Mouse (Mus musculus) small intestine, adult 2 months (tissue): ENCODE results near the gene Bcat1. TPM values are rescaled to one million over a fixed set of nuclear protein-coding genes. Genes with fewer than 3 reads are reported as not detected.

ENCODE experiments used
- H3K27ac ChIP-seq: fragments of 200-500 bp; 2 replicates; pipeline ENCODE4 v1.5.1; 2012; ENCODE audit warnings: low read depth, low read length, control low read depth, inconsistent platforms; ENCODE audit not compliant: insufficient read depth
- H3K27me3 ChIP-seq: fragments of 200-500 bp; 2 replicates; pipeline ENCODE4 v1.6.1; 2012; ENCODE audit warnings: mild to moderate bottlenecking, moderate library complexity, low read length, inconsistent platforms; ENCODE audit not compliant: control insufficient read depth, insufficient read depth
- H3K36me3 ChIP-seq: fragments of 200-500 bp; 2 replicates; pipeline ENCODE4 v1.6.1; 2012; ENCODE audit warnings: mild to moderate bottlenecking, low read length, control low read depth, inconsistent platforms; ENCODE audit not compliant: control insufficient read depth, insufficient read depth
- H3K4me1 ChIP-seq: fragments of 200-500 bp; 2 replicates; pipeline ENCODE4 v1.6.1; 2012; ENCODE audit warnings: low read length, inconsistent platforms, mixed read lengths; ENCODE audit not compliant: control insufficient read depth, insufficient read depth, insufficient read length
- H3K4me3 ChIP-seq: fragments of 200-500 bp; 2 replicates; pipeline ENCODE4 v1.5.1; 2012; ENCODE audit warnings: low read depth, mild to moderate bottlenecking, control low read depth, inconsistent platforms, low read length, moderate library complexity
- CTCF ChIP-seq: fragments of 200-500 bp; IDR thresholded peaks from 2 replicates; pipeline ENCODE4 v1.5.1; 2012; ENCODE audit warnings: low read depth, mild to moderate bottlenecking, control low read depth, inconsistent platforms, low read length, moderate library complexity, mixed read lengths; ENCODE audit not compliant: insufficient replicate concordance, insufficient read length; ENCODE audit errors: extremely low read depth
- POLR2A ChIP-seq: fragments of 200-500 bp; IDR thresholded peaks from 2 replicates; pipeline ENCODE4 v1.6.1; 2012; ENCODE audit warnings: low read depth, mild to moderate bottlenecking, control low read depth, inconsistent platforms, low read length, moderate library complexity
- WGBS: fragments of 180-500 bp; shearing (Covaris S2); methylation state at CpG from one replicate; pipeline ENCODE4 v1.1.7; 2018; 5-methylcytosine and 5-hydroxymethylcytosine counted together
- polyA plus RNA-seq: library from polyadenylated mRNA; depleted of rRNA; stranded (reverse); fragments of >200 nt; gene quantifications from 2 replicates; pipeline ENCODE4 v1.2.3, GENCODE M21; 2012

Gene Bcat1
- polyA plus RNA-seq, 1 experiment, result 0.22 TPM

DNA sequence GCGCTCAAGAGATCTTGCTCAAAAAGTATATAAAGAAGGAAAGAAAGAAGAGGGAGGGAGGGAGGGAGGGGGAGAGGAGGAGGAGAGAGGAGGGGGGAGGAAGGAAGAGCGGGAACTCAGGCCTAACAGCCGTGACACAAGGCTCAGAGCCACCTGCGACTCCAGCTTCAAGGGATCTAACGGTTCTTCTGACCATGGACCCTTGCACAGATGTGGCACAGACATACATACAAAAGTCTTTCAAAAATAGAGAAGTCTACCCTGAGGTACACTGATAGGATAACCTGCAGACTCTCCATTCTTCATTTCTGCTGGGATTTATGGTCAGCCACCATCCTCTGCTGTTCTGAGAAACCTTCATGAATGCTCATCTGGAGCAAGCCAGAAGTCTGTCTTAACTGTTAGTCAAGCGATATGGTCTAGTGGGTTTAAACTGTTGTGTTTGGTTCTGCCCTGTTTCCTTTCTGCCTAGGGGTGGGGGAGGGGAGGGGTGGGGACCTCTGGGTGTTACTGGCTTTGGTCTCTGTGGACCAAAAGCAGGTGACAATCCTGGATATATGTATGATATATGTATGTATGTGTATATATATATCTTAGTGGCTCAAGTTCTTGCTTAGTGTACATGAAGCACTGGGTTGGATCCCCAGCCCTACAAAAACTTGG lies 14.3 kb upstream of the Bcat1 start:
- no peak overlapping the region for H3K4me3 ChIP-seq
- no peaks in the 10 kb centered on the region for H3K27me3 ChIP-seq
- TF ChIP-seq CTCF (no peak), POLR2A (no peak)
- no peaks in the 10 kb centered on the region for H3K4me1 ChIP-seq
- H3K27ac ChIP-seq, result no peak overlapping the region
- 76% methylated on average over 6 of the region's 6 CpGs for WGBS
- H3K36me3 ChIP-seq, result no peaks in the 10 kb centered on the region

GRCm38 (mm10) chr6:145089373-145089772 lies 13.4 kb upstream of the Bcat1 start:
- Histone ChIP-seq H3K36me3 (no peaks in the 10 kb centered on the region), H3K4me3 (no peak overlapping the region), H3K27ac (no peak overlapping the region), H3K4me1 (no peaks in the 10 kb centered on the region), H3K27me3 (no peaks in the 10 kb centered on the region)
- WGBS, result 68% methylated on average over 4 of the region's 4 CpGs
- TF ChIP-seq POLR2A (no peak), CTCF (no peak)

DNA sequence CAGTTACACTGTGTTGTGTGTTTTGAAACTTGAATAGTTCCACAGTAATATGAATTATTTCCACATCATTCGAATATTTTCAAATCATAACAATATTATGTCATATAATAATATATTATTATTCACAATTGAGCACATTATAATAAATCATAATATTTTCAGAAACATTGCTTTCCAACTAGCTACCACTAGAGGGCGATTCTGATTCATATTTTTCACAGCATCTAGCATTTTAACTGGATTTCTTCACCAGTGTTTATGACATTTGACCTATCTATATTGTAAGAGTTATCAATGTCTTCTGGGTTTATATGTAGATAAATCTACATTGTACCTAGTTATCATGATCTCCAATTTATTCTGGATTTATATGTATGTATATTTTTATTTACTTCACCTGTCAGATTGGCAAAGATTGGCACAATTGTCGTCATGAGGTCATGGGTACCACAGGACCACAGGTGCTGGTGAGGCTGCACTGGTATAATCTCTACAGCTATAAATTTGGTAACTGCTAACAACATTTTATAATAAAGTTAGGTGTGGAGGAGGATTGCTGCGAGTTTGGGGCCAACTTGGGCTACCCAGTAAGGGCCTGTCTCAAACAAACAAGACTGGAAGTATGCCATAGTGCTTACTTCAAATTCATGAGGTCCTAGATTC lies 12.6 kb upstream of the Bcat1 start:
- Histone ChIP-seq H3K4me3 (no peak overlapping the region), H3K4me1 (no peaks in the 10 kb centered on the region), H3K36me3 (no peaks in the 10 kb centered on the region), H3K27ac (no peak overlapping the region), H3K27me3 (no peaks in the 10 kb centered on the region)
- TF ChIP-seq CTCF (peak; percentile 28; the same call in 1 of the 2 replicates), POLR2A (no peak)
- 43% methylated on average over 4 of the region's 4 CpGs for WGBS

DNA sequence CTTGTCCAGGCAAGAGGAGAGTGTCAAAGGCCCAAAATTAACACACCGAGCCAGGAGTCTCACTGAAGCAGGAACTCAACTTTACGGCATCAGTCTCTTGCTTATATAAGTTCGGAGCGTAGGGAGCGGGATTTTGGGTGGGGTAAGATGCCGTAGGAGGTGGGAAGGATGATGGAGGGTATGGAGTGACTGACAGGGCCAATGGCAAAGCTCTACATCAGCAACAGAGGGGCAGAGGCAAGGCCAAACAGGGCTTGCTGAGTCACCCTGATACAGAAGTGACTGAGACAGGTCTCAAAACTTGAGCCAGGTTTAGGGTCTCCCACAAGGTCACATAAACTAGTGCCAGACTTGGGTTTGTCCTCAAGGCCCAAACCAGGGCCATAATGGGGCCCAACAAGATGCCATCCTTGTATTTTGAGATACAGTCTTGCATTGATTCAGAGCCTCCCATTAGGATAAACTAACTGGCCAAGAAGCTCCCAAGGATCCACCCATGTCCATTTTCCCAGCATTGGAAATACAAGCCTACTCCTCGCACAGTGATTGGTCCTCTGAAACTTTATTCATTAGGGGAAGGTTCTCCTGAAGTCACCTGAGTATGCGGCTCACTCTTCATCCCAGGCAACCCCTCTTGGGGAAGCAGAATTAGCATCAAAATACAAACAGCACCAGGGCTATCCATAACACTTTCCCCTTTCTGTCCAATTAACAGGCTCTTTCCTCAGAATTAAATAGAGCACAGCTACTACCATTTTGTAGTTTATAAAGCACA lies 8.5 kb upstream of the Bcat1 start:
- Histone ChIP-seq H3K27ac (no peak overlapping the region), H3K4me3 (no peak overlapping the region), H3K27me3 (no peaks in the 10 kb centered on the region), H3K36me3 (no peaks in the 10 kb centered on the region), H3K4me1 (no peaks in the 10 kb centered on the region)
- WGBS, result 89% methylated on average over 8 of the region's 8 CpGs
- TF ChIP-seq CTCF (no peak), POLR2A (no peak)

DNA sequence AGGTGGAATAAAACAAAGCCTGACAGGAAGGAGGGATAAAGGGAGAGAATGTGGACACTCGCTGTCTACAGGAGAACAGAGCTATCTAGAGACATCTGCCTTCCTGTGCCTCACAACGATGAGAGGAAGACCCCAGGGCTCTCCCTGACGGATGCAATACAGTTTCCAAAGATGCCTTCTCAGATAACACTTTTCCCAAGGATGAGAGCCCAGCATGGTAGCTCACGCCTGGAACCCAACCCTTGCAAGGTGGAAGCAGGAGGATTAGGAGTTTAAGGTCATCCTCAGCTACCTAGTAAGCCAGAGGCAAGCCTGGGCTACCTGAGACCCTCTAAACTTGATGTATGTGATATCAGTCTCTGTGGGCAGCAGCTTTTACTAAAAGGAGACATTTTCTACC lies 5.7 kb upstream of the Bcat1 start:
- no peaks in the 10 kb centered on the region for H3K36me3 ChIP-seq
- no peak overlapping the region for H3K4me3 ChIP-seq
- 64% methylated on average over 4 of the region's 4 CpGs for WGBS
- no peaks in the 10 kb centered on the region for H3K27me3 ChIP-seq
- TF ChIP-seq POLR2A, result no peak
- TF ChIP-seq CTCF, result no peak
- no peaks in the 10 kb centered on the region for H3K4me1 ChIP-seq
- no peak overlapping the region for H3K27ac ChIP-seq

DNA sequence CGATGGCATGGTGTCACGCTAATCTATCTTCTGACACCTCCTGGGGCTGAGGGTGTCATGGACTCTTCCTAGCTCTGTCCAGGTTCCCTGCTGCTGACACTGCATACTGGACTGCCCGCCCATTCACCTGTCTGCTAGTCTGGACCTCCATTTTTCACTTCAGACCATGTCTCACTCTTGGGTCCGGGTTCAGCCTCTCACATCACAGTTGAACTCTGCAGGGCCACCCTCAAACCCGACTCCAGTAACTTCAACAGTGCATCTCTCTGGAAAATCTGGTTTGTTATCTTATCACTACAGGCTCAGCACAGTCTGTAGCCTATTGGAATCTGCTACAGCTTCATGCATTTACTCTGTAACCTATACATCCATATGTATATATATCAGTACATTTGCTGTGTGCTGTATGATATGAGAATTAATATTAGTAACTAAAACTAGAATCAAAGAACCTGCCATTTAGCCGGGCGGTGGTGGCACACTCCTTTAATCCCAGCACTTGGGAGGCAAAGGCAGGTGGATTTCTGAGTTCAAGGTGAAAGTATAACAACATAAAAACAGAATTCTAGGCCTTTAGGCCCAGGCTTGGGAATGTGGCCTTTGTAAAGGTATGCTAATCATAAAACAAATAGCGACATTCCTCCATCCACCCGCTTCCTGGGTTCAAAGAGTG lies 3.2 kb upstream of the Bcat1 start:
- H3K4me3 ChIP-seq, result no peak overlapping the region
- no peaks in the 10 kb centered on the region for H3K36me3 ChIP-seq
- no peak overlapping the region for H3K27ac ChIP-seq
- TF ChIP-seq POLR2A, result no peak
- TF ChIP-seq CTCF, result no peak
- 65% methylated on average over 9 of the region's 9 CpGs for WGBS
- peaks cover 16% of the 10 kb centered on the region for H3K27me3 ChIP-seq
- no peaks in the 10 kb centered on the region for H3K4me1 ChIP-seq

DNA sequence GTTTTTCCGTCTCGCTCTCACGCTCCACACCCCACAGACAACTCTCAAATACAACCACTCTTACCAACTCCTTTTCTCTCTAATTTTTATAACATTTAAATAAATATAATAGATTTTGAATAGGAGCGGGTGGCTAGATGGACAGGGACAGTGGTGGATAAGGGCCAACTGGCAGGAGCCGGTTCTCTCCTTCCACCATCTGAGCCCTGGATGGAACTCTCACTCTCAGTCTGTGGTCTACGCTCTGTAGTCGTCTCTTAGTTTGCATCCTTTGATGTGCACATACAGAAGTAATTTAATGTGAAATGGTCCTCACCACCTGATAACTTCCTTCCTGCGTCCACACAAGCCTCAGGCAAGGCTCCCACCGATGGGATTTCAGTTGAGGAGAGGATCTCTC lies 302 bp upstream of the Bcat1 start:
- TF ChIP-seq POLR2A (no peak), CTCF (no peak)
- peaks cover 17% of the 10 kb centered on the region for H3K27me3 ChIP-seq
- no peaks in the 10 kb centered on the region for H3K36me3 ChIP-seq
- no peaks in the 10 kb centered on the region for H3K4me1 ChIP-seq
- no peak overlapping the region for H3K27ac ChIP-seq
- 32% methylated on average over 9 of the region's 9 CpGs for WGBS
- H3K4me3 ChIP-seq, result no peak overlapping the region
